Mouse (Mus musculus): ENCODE results near the gene Usp18. TPM values are rescaled to one million over a fixed set of nuclear protein-coding genes. Genes with fewer than 3 reads are reported as not detected.
A peak's percentile ranks its signal among the peaks of the same experiment; 100 is the strongest.

The Usp18 gene
- 1 to 10 TPM in 1 of 2 experiments, under 1 TPM in 1; 0.82 to 1.2 TPM for total RNA-seq (2021)

- DNase-seq = peak; percentile 92
- intact Hi-C loops (cut with DNase I) = no loop called here
These were observed at the start of gene Usp18 for GRCm38 (mm10) chr6:121245127-121246036. Usp18 (plus strand) TSS chr6:121245906.

- DNase-seq = no peak
- intact Hi-C loops (cut with DNase I) = no loop called here
These were observed 47.8 kb upstream of the Usp18 start for GRCm38 (mm10) chr6:121197807-121198365.

DNA sequence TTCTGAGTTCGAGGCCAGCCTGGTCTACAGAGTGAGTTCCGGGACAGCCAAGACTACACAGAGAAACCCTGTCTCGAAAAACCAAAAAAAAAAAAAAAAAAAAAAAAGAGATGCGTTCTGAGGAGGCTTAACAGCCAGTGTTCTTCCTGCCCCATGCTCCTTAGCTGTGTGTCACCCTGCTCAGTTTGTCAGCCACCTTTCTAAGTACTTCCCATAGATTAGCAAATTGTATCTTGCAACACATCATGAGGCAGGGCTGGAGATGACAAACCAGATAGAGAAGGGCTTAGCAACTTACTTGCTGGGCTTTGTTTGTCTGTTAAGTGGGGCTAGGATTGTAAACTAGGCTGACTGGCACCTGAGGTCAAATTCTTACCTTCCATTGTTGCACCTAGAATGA, 45.2 kb upstream of the Usp18 start:
- intact Hi-C loops (cut with DNase I) = no loop called here
- DNase-seq = no peak

GRCm38 (mm10) chr6:121202026-121202425, 43.7 kb upstream of the Usp18 start:
- DNase-seq = no peak
- intact Hi-C loops (cut with DNase I) = no loop called here

GRCm38 (mm10) chr6:121206481-121206880, 39.2 kb upstream of the Usp18 start:
- DNase-seq = no peak
- intact Hi-C loops (cut with DNase I) = no loop called here

DNA sequence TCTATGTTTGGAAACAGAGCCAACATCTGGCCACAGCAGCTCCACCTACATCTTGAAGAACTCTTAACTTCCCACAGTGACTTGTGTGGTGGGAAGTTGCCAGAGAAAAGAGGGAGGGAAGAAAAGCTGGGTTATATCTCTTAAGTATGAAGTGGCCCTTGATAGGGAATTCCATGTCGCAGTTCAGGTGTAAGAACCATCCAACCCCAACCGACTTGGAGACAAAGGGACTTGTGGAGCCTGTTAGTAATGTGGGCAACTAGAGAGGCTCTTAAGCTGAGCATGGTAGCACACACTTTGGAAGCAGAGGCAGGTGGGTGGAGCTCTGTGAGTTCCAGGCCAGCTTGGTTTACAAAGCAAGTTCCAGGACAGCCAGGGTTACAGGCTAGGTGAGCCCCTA, 36.1 kb upstream of the Usp18 start:
- DNase-seq = no peak
- intact Hi-C loops (cut with DNase I) = no loop called here

- intact Hi-C loops (cut with DNase I) = no loop called here
- DNase-seq = peak; percentile 79 to 85
These were observed 35.4 kb upstream of the Usp18 start, which contains the start of gene Tuba8 for GRCm38 (mm10) chr6:121210149-121210925. Tuba8 (plus strand) TSS chr6:121210696.

- intact Hi-C loops (cut with DNase I) = no loop called here
- no peak for DNase-seq
These were observed 34.8 kb upstream of the Usp18 start for GRCm38 (mm10) chr6:121210926-121211289.

DNA sequence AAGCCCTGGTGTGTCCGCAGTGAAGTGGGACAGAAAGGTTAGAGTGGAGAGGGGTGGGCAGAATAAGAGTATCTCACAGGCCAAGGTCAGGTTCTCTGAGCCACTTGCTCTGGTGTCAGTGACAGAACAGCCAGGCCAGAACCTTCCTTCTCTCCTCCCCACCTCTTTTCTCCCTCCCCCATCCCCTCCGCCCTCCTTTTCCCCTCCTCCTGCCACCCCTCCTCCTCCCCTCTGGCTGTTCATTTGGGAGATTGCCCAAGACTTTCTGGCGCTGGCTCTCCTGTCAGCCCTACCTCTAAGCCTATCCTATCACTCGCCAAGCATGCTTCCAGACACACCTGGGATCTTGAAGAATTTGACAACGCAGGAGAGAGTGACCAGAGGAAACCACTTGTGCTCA, 34.0 kb upstream of the Usp18 start:
- peak; percentile 74 to 75 for DNase-seq

DNA sequence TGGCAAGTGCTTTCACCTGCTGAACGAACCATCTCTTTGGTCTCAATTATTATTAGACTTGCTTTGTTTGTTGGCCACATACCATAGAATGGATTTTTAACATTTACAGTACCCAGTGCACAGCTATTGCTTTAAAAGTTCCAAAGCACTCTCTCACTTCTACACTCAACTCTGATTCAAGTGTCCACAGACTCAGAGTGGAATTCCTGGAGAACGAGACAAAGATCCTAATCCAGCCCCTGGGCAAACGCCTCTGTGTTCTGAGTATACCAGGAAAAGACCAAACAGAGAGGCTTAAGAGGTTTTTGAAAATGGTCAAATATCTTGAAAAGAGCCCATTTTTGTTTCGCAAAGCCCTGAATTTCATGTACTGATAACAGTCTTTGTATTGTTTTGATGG, 32.7 kb upstream of the Usp18 start:
- no peak for DNase-seq
- intact Hi-C loops (cut with DNase I) = no loop called here

More for the DNA sequence above, 34.0 kb upstream of the Usp18 start:
- intact Hi-C loops (cut with DNase I) = no loop called here

GRCm38 (mm10) chr6:121214221-121214620, 31.5 kb upstream of the Usp18 start:
- no peak for DNase-seq
- intact Hi-C loops (cut with DNase I) = no loop called here

DNA sequence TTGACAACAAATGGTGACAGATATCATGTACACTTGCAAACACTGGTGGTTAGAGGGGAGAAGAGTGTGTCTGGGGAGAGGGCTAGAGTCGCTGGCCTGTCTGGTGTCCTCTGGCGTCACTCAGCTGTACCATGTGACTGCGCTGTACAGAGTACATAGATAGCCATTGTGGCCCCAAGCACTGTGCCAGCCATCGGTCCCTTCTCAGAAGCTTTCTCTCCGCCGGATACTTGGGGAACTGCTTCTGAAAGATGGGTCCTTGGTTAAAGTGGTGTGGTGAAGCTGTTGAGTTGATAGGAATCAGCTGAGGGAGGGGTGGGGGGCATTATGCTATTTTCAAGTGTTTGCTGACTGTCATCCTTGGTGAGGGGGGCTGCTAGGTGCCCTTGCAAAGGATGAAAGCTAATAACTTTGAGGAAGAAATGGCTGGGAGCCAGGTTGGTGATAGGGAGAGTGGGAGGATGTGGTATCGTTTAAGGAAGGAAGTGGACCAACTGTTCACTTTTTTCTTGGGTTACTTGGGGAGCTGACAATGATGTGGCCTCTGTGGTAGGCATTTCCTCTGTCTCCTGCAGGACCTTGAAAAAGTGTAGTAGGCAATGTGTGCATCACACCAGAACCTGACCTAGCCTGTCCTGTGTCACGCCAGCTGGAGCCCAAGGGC, 30.9 kb upstream of the Usp18 start:
- DNase-seq = no peak
- intact Hi-C loops (cut with DNase I) = no loop called here

GRCm38 (mm10) chr6:121215336-121215735, 30.4 kb upstream of the Usp18 start:
- no peak for DNase-seq
- intact Hi-C loops (cut with DNase I) = no loop called here

GRCm38 (mm10) chr6:121215896-121216295, 29.8 kb upstream of the Usp18 start:
- intact Hi-C loops (cut with DNase I) = no loop called here
- DNase-seq = no peak

- intact Hi-C loops (cut with DNase I) = no loop called here
- peak; percentile 49 to 56 for DNase-seq
These were observed 29.0 kb upstream of the Usp18 start for GRCm38 (mm10) chr6:121216589-121217255.

- intact Hi-C loops (cut with DNase I) = no loop called here
- no peak for DNase-seq
These were observed 27.7 kb upstream of the Usp18 start for GRCm38 (mm10) chr6:121218002-121218401.

GRCm38 (mm10) chr6:121219406-121219805, 26.3 kb upstream of the Usp18 start:
- intact Hi-C loops (cut with DNase I) = no loop called here
- peak; percentile 72 to 82 for DNase-seq

GRCm38 (mm10) chr6:121220181-121220580, 25.5 kb upstream of the Usp18 start:
- DNase-seq = peak; percentile 32 to 44
- intact Hi-C loops (cut with DNase I) = no loop called here

DNA sequence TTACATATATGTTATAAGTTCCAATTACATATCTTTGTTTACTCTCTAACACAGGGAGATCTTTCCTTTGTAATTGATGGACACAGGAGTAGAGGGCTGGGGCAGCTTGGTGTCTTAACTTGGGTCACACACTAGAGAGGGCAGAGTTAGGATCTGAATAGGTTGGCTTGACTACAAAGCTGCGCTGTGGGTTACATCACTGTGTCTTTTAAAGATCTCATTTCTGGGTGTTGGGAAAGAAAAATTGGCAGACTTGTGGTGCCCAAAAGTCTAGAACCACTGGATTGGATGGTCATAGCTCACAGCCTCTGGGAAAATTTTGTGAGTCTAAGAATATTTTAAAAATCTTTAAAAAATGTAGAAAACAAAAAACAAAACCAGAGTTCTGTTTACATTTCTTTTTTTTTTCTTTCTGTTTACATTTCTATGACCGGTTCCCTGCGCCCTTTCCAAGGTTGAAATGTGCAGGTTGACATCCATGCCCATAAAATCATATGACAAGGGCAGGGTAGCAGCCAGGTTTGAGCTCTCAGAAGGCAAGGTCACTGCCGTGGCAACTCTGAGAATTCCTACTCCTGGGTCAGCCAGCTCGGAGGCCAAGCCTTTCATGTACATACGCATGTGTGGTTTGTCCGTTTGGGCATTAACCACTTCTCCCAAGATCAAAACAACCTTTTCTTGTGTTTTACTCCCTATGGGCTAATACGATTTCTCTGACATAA, 23.7 kb upstream of the Usp18 start:
- intact Hi-C loops (cut with DNase I) = no loop called here
- DNase-seq = no peak

DNA sequence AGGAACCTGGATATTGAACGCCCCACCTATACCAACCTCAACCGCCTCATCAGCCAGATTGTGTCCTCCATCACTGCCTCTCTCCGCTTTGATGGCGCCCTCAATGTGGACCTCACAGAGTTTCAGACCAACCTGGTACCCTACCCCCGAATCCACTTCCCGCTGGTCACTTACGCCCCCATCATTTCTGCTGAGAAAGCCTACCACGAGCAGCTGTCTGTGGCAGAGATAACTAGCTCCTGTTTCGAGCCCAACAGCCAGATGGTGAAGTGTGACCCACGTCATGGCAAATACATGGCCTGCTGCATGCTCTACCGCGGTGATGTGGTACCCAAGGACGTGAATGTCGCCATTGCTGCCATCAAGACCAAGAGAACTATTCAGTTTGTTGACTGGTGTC, 22.7 kb upstream of the Usp18 start:
- intact Hi-C loops (cut with DNase I) = no loop called here
- DNase-seq = no peak
